Mouse (Mus musculus) liver, embryonic 11.5 days (tissue): ENCODE data around the gene Fhad1. TPM values are rescaled to one million over a fixed set of nuclear protein-coding genes. Genes with fewer than 3 reads are reported as not detected.
A peak's percentile ranks its signal among the peaks of the same experiment; 100 is the strongest.

Experiments used
- ATAC-seq: fragments of 200-750 bp; cut with Nextera tagmentation; replicated peaks from 2 replicates; pipeline ENCODE4 v1.8.0; 2017; ENCODE audit warnings: moderate number of reproducible peaks, mild to moderate bottlenecking, moderate TSS enrichment, moderate library complexity; ENCODE audit not compliant: low FRiP score
- DNase-seq: peaks from one replicate; pipeline ENCODE4 v3.0.0-alpha.2; 2017; ENCODE audit warnings: low spot score
- H3K27ac ChIP-seq: fragments of 300-500 bp; sonication (generic); 2 replicates; pipeline ENCODE4 v1.5.1; 2014; ENCODE audit warnings: mild to moderate bottlenecking, low read depth, low read length, control low read depth
- H3K27me3 ChIP-seq: fragments of 300-500 bp; sonication (generic); replicated peaks from 2 replicates; pipeline ENCODE4 v1.6.1; 2014; ENCODE audit warnings: low read length, mixed read lengths; ENCODE audit not compliant: control insufficient read depth, insufficient read depth
- H3K36me3 ChIP-seq: fragments of 300-500 bp; sonication (generic); 2 replicates; pipeline ENCODE4 v1.6.1; 2014; ENCODE audit warnings: mild to moderate bottlenecking, low read length, moderate library complexity, mixed read lengths; ENCODE audit not compliant: control insufficient read depth, insufficient read depth
- H3K4me1 ChIP-seq: fragments of 300-500 bp; sonication (generic); replicated peaks from 2 replicates; pipeline ENCODE4 v1.6.1; 2014; ENCODE audit warnings: low read length, mixed read lengths; ENCODE audit not compliant: control insufficient read depth, insufficient read depth
- H3K4me2 ChIP-seq: fragments of 300-500 bp; sonication (generic); 2 replicates; pipeline ENCODE4 v1.6.1; 2014; ENCODE audit warnings: mild to moderate bottlenecking, control low read depth, moderate library complexity
- H3K4me3 ChIP-seq: fragments of 300-500 bp; sonication (generic); 2 replicates; pipeline ENCODE4 v1.5.1; 2014; ENCODE audit warnings: low read depth, low read length, control low read depth
- H3K9ac ChIP-seq: fragments of 300-500 bp; sonication (generic); 2 replicates; pipeline ENCODE4 v1.6.1; 2014; ENCODE audit warnings: low read depth, low read length, control low read depth
- H3K9me3 ChIP-seq: fragments of 300-500 bp; sonication (generic); 2 replicates; pipeline ENCODE4 v1.6.1; 2016; ENCODE audit warnings: low read length, inconsistent platforms, mixed read lengths; ENCODE audit not compliant: control insufficient read depth
- WGBS: fragments of 180-500 bp; shearing (Covaris S2); extraction: QIAGEN DNeasy Blood & Tissue Kit; methylation state at CpG from one replicate; pipeline ENCODE4 v1.1.7; 2014; 5-methylcytosine and 5-hydroxymethylcytosine counted together
- polyA plus RNA-seq: library from polyadenylated mRNA; unstranded; fragments of >200 nt; fragmentation: Nextera tagmentation; extraction: Ambion mirVana; gene quantifications from 2 replicates; pipeline ENCODE4 v1.2.1, GENCODE M21; 2014

Fhad1 gene
- polyA plus RNA-seq, 1 experiment from 2014 or later, result 1.8 TPM

DNA sequence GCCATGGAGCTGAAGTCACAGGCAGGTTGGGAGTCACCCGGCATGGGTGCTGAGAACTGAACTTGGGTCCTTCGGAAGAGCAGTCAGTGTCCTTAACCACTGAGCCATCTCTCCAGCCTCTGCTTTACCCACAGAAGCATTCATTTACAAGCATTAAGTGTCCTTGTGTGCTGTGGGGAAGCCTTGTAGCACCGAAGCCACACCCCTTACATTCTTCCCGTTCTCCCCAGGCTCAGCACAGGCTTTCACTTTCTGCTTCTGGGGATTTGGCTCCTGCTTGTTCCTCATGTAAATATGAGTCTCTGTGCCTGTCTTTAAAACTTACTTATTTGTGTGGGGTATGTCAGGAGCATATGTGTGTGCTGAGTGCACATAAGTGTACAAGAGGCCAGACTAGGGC is 8.3 kb upstream of the Fhad1 start:
- Histone ChIP-seq H3K4me1 (no peaks in the 10 kb centered on the region), H3K27ac (no peak overlapping the region), H3K27me3 (no peaks in the 10 kb centered on the region; the same call in 1 of the 2 replicates), H3K36me3 (no peaks in the 10 kb centered on the region), H3K4me2 (no peak overlapping the region), H3K9me3 (no peaks in the 10 kb centered on the region), H3K9ac (no peak overlapping the region), H3K4me3 (no peak overlapping the region)
- no peak for DNase-seq
- 73% methylated on average over 4 of the region's 4 CpGs for WGBS
- ATAC-seq, result no peak

DNA sequence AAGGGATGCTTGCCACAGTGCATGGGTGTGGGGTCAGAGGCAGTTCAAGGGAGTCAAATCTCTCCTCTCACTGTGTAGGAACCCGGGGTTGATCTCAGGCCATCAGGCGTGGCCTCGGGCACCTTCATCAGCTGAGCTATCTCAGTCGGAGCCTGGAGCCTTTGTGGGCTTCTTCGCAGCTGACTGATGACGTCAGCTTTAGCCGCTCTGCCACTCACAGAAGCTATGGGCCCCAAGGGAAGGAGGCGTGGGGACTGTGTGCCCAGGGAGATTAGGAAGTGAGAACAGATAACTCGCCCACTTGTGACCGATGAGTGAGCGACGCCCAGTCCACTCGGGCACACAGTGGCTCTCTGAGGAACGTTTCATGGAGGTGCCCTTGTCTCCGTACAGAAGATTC is 2.8 kb upstream of the Fhad1 start:
- no peak for DNase-seq
- WGBS, result 27% methylated on average over 15 of the region's 15 CpGs
- H3K27me3 ChIP-seq, result peaks cover 34% of the 10 kb centered on the region
- peak overlapping the region; percentile 37 for H3K4me2 ChIP-seq
- no peaks in the 10 kb centered on the region for H3K9me3 ChIP-seq
- no peak overlapping the region for H3K4me3 ChIP-seq
- no peaks in the 10 kb centered on the region for H3K36me3 ChIP-seq
- no peak overlapping the region for H3K27ac ChIP-seq
- ATAC-seq, result peak; percentile 77
- H3K9ac ChIP-seq, result no peak overlapping the region
- H3K4me1 ChIP-seq, result peaks cover 9% of the 10 kb centered on the region

DNA sequence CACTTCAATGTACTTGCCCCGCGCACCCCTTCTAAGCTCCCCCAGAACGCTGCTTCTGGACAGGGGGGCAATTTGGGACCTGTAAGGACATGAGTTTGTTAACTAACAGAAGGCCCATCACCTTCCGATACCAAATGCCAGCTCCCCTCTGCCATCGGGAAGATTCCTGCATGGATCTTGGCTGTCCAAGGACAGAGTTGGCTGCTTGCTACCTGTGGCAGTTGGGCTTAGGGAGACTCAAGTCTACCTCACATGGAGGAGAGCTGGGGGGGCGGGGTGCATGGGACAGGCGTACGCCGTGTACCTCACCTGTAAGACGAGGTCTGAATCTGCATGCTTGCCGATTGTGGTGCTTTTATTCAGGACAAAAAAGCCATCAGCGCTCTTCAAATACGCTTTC is 3.6 kb downstream of the Fhad1 start:
- no peak overlapping the region for H3K9ac ChIP-seq
- no peak overlapping the region for H3K27ac ChIP-seq
- H3K27me3 ChIP-seq, result peaks cover 23% of the 10 kb centered on the region
- no peak overlapping the region for H3K4me2 ChIP-seq
- 89% methylated on average over 13 of the region's 13 CpGs for WGBS
- no peaks in the 10 kb centered on the region for H3K9me3 ChIP-seq
- no peak overlapping the region for H3K4me3 ChIP-seq
- no peaks in the 10 kb centered on the region; the same call in 1 of the 2 replicates for H3K4me1 ChIP-seq
- no peaks in the 10 kb centered on the region for H3K36me3 ChIP-seq
- ATAC-seq (no peak), DNase-seq (no peak)

DNA sequence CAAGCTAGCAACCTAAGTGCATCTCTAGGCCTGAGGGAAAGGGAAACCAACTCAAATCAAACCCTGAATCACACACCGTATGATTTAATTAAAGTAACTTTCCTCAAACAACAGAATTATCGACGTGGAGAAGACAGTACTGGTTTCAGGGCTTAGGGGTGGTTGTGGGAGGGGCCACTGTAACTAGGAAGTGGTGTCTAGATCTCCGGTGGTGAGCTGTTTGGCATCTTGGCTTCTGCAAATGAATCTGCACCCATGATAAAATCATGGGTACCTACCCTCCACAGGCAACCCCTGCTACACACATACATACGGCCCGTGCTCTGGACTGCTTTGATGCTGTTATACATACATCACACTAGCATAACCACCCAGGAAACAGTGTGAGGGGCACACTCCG is 4.4 kb downstream of the Fhad1 start:
- no peaks in the 10 kb centered on the region for H3K36me3 ChIP-seq
- no peak for ATAC-seq
- H3K4me2 ChIP-seq, result no peak overlapping the region
- no peaks in the 10 kb centered on the region for H3K9me3 ChIP-seq
- DNase-seq, result no peak
- H3K27me3 ChIP-seq, result peaks cover 15% of the 10 kb centered on the region
- no peaks in the 10 kb centered on the region for H3K4me1 ChIP-seq
- WGBS, result 68% methylated on average over 7 of the region's 7 CpGs
- H3K27ac ChIP-seq, result no peak overlapping the region
- H3K4me3 ChIP-seq, result no peak overlapping the region
- H3K9ac ChIP-seq, result no peak overlapping the region

DNA sequence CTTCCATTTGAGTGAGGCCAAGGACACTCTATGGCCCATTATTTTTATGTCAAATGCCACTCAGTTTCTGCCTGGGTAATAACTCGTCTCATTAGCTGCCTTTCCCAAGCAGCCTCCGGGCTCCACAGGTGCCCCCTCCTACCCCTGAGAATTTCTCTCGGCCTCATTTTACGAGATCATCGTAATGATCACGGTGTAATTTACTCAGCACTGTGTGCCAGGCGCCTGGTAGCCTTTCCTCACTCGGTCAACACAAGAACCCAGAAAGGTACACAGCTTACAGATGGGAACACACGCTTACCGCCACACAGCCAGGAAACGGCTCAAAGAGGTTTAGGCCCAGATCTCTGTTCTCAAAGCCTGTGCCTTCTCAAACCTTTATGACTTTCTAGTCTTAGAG is 6.7 kb downstream of the Fhad1 start:
- Histone ChIP-seq H3K9me3 (no peaks in the 10 kb centered on the region), H3K27ac (no peak overlapping the region), H3K4me2 (no peak overlapping the region), H3K27me3 (no peaks in the 10 kb centered on the region; the same call in none of the 2 replicates), H3K4me3 (no peak overlapping the region), H3K36me3 (no peaks in the 10 kb centered on the region), H3K9ac (no peak overlapping the region), H3K4me1 (no peaks in the 10 kb centered on the region)
- DNase-seq (no peak), ATAC-seq (no peak)
- WGBS, result 77% methylated on average over 11 of the region's 11 CpGs

DNA sequence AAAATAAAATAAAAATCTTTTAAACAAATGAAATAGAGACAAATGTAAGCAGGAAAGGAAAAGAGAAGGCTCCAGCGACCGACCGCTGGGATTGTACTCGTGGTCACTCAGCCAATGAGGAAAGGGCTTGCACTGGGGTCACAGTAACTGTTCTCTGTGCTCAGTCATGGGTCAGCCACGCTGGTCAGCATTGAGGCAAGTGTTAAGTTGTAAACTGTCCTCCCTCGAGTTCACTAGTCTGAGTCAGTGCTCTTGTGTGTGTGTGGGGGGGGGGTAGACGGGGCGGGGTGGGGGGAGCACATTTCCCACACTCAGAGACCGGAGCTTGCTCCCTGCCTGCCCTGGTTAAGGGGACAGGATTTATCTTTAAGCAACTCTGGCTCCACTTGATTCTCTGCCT is 14.3 kb downstream of the Fhad1 start:
- WGBS, result 71% methylated on average over 9 of the region's 9 CpGs
- peak overlapping the region; percentile 4; the same call in 1 of the 2 replicates for H3K27ac ChIP-seq
- no peaks in the 10 kb centered on the region for H3K36me3 ChIP-seq
- no peak overlapping the region for H3K4me3 ChIP-seq
- peaks cover 5% of the 10 kb centered on the region for H3K4me1 ChIP-seq
- H3K4me2 ChIP-seq, result no peak overlapping the region
- no peak overlapping the region for H3K9ac ChIP-seq
- H3K27me3 ChIP-seq, result no peaks in the 10 kb centered on the region
- H3K9me3 ChIP-seq, result no peaks in the 10 kb centered on the region
- DNase-seq (no peak), ATAC-seq (no peak)

DNA sequence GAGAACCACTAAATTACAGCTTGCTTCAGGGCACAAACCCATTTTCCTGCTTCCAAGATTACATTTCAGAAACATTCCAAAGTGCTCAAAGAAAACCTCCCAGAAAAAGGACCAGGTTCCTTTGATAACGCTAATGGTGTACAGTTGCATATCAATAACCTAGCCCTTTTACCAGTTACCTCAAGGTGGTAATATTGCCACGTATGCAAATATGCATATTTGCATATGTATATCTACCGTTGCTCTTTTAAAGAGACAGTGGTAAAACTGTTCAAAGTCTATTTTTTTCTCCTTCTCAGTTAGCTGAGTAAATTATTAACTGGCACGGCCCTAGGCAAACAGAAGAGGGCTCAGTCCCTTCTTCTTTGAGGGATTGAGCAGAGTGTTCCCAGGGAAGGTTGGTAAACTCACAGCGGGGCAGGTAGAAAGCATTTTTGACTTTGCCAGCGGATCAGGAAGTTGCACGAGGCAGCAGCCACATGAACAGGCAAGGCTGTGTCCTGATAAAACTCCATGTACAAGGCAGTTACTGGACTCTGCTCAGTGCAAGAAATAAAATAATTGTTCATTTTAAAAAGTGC is 15.3 kb downstream of the Fhad1 start:
- ATAC-seq, result 0 out of 2 replicates have a peak, but pooled peaks have one; percentile 29
- H3K4me2 ChIP-seq, result peak overlapping the region; percentile 25; the same call in 1 of the 2 replicates
- no peaks in the 10 kb centered on the region for H3K9me3 ChIP-seq
- H3K36me3 ChIP-seq, result no peaks in the 10 kb centered on the region
- no peak overlapping the region for H3K9ac ChIP-seq
- H3K27ac ChIP-seq, result peak overlapping the region; percentile 74; the same call in 1 of the 2 replicates
- 37% methylated on average over 7 of the region's 7 CpGs for WGBS
- no peak overlapping the region for H3K4me3 ChIP-seq
- H3K4me1 ChIP-seq, result peaks cover 5% of the 10 kb centered on the region
- H3K27me3 ChIP-seq, result no peaks in the 10 kb centered on the region
- DNase-seq, result no peak

DNA sequence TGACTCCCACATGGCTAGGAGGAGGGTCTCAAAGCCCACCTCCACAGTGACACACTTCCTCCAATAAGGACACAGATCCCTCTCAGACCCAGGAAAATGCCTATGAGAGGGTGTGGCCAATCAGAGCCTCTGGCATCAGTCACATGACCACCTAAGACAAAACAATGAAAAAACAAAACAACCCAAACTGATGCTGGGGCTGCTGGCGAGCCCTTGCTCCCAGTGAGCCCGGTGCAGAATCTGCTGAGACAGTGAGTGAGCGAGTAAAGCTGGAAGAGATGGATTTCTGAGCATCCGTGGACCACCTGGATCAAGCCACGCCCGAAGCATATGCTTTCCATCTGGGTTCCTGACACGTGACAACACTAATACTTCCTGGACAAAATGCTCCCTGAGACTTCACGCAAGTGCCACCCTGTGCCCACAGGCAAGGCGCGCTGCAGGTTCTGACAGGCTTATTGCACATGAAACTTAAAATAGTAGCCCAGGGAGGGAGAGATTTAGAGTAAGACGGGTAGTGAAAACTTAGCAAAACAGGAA is 16.5 kb downstream of the Fhad1 start:
- Histone ChIP-seq H3K27me3 (no peaks in the 10 kb centered on the region), H3K9me3 (no peaks in the 10 kb centered on the region), H3K27ac (no peak overlapping the region), H3K4me2 (peak overlapping the region; percentile 58), H3K9ac (peak overlapping the region; percentile 25; the same call in 1 of the 2 replicates), H3K4me3 (peak overlapping the region; percentile 33; the same call in 1 of the 2 replicates), H3K4me1 (peaks cover 5% of the 10 kb centered on the region), H3K36me3 (no peaks in the 10 kb centered on the region)
- no peak for ATAC-seq
- WGBS, result 22% methylated on average over 11 of the region's 11 CpGs
- no peak for DNase-seq

DNA sequence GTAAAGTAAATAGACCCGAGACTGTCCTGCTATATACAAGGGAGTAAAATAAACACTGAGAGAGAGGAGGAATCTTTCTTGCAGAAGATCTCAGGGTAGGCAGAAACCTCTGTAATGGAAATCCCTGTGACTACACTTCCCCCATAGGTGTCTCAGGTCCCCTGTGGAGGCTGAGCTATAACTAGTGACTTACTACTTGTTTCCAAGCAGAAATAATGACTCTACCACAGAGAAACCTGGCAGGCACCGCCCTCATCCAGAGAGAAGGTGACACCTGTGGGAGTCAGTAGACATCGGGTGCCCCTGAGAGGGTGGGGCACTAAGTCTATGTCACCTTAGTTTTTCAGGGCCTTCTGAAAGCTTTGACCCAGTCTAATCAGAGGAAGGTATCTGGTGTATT is 18.0 kb downstream of the Fhad1 start:
- no peaks in the 10 kb centered on the region for H3K36me3 ChIP-seq
- H3K4me3 ChIP-seq, result no peak overlapping the region
- H3K9me3 ChIP-seq, result no peaks in the 10 kb centered on the region
- no peak overlapping the region for H3K27ac ChIP-seq
- no peak overlapping the region for H3K9ac ChIP-seq
- no peaks in the 10 kb centered on the region for H3K27me3 ChIP-seq
- DNase-seq (no peak), ATAC-seq (no peak)
- no peak overlapping the region for H3K4me2 ChIP-seq
- 75% methylated on average over 3 of the region's 3 CpGs for WGBS
- peaks cover 5% of the 10 kb centered on the region for H3K4me1 ChIP-seq
